In the genomic region with DNA sequence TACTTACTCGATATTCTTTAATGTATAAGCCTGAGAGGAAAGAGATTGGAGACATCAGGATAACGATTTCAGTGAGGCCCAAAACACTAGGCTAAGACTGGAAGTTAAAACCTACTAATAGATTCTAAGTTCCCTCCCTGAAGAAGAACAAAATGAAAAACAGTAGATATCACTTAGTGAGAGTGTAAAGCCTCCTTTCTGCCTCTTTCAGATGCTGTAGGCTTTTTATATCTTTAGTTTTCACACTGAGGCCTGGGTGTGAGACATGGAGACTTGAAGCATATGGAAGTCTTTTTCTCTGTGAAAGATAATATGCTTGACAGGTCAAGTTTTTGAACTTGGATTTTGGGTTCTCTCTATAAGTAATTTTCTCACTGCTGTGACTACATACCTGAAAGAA, we compare ENCODE assay signal across 31 mouse cellular contexts.
"Had no signal": no experiment of that assay in that cellular context is flagged by ENCODE, and none has a peak within 500 bp of the region (broad histone marks: within the 10 kb centered on the region; RNA-seq: fewer than 3 reads in every experiment).

No protein-coding gene starts in this region.

- H3K9me3 ChIP-seq: limb, embryonic 10.5 days; limb, embryonic 12.5 days; limb, embryonic 13.5 days; limb, embryonic 15.5 days; liver, embryonic 12.5 days; liver, embryonic 13.5 days; liver, embryonic 15.5 days; lung, embryonic 15.5 days; megakaryocyte, embryonic 14.5 days; midbrain, embryonic 10.5 days; midbrain, embryonic 12.5 days; midbrain, embryonic 13.5 days; midbrain, embryonic 15.5 days had no signal

- H3K4me2 ChIP-seq: limb, embryonic 12.5 days; limb, embryonic 13.5 days; limb, embryonic 15.5 days; liver, embryonic 11.5 days; liver, embryonic 12.5 days; liver, embryonic 13.5 days; liver, embryonic 15.5 days; lung, embryonic 14.5 days; lung, embryonic 15.5 days; midbrain, embryonic 11.5 days; midbrain, embryonic 12.5 days; midbrain, embryonic 13.5 days; midbrain, embryonic 15.5 days had no signal

- H3K36me3 ChIP-seq: limb, embryonic 10.5 days; limb, embryonic 12.5 days; limb, embryonic 13.5 days; limb, embryonic 15.5 days; liver, embryonic 12.5 days; liver, embryonic 13.5 days; liver, embryonic 15.5 days; lung, embryonic 15.5 days; midbrain, embryonic 10.5 days; midbrain, embryonic 12.5 days; midbrain, embryonic 13.5 days; midbrain, embryonic 15.5 days had no signal

- DNase-seq: left cerebral cortex, postnatal 4 days; liver; liver, embryonic 13.5 days; liver, postnatal 0 days; lung, adult 18-20 months; lung, adult 2 months; lung, embryonic 14.5 days; lung, postnatal 10 days; lung, postnatal 14 days; lung, postnatal 36 days; lung, postnatal 4 days; midbrain, embryonic 14.5 days had no signal

- H3K4me3 ChIP-seq: limb, embryonic 10.5 days; limb, embryonic 12.5 days; limb, embryonic 13.5 days; limb, embryonic 15.5 days; liver, embryonic 12.5 days; liver, embryonic 13.5 days; liver, embryonic 15.5 days; lung, embryonic 15.5 days; megakaryocyte, embryonic 14.5 days; midbrain, embryonic 10.5 days; midbrain, embryonic 12.5 days; midbrain, embryonic 13.5 days; midbrain, embryonic 15.5 days; myocyte had no signal

- H3K27me3 ChIP-seq: limb, embryonic 12.5 days; limb, embryonic 13.5 days; limb, embryonic 15.5 days; liver, embryonic 12.5 days; liver, embryonic 13.5 days; liver, embryonic 15.5 days; lung, embryonic 15.5 days; megakaryocyte, embryonic 14.5 days; midbrain, embryonic 12.5 days; midbrain, embryonic 13.5 days; midbrain, embryonic 15.5 days had no signal

- H3K27ac ChIP-seq: limb, embryonic 10.5 days; limb, embryonic 12.5 days; limb, embryonic 13.5 days; limb, embryonic 15.5 days; liver, embryonic 12.5 days; liver, embryonic 13.5 days; liver, embryonic 14.5 days; liver, embryonic 15.5 days; lung, embryonic 15.5 days; macrophage; midbrain, embryonic 10.5 days; midbrain, embryonic 12.5 days; midbrain, embryonic 13.5 days; midbrain, embryonic 15.5 days had no signal

- H3K4me1 ChIP-seq: limb, embryonic 10.5 days; limb, embryonic 12.5 days; limb, embryonic 13.5 days; limb, embryonic 15.5 days; liver, embryonic 12.5 days; liver, embryonic 13.5 days; liver, embryonic 15.5 days; lung, embryonic 15.5 days; megakaryocyte, embryonic 14.5 days; midbrain, embryonic 10.5 days; midbrain, embryonic 12.5 days; midbrain, embryonic 13.5 days; midbrain, embryonic 15.5 days had no signal

- H3K9ac ChIP-seq: limb, embryonic 12.5 days; limb, embryonic 13.5 days; limb, embryonic 15.5 days; liver, embryonic 12.5 days; liver, embryonic 13.5 days; liver, embryonic 14.5 days; liver, embryonic 15.5 days; liver, postnatal 0 days; lung, embryonic 14.5 days; lung, embryonic 15.5 days; midbrain, embryonic 12.5 days; midbrain, embryonic 13.5 days; midbrain, embryonic 15.5 days had no signal

- ATAC-seq: liver, embryonic 12.5 days; liver, postnatal 0 days; lung, postnatal 0 days; midbrain, embryonic 13.5 days; midbrain, embryonic 15.5 days; midbrain, embryonic 16.5 days had no signal
